In genomic region chr8:108716291-108716811, GRCm38 (mm10) we compare ENCODE assay signal across 10 mouse cellular contexts.
A peak's percentile ranks its signal among the peaks of the same experiment; 100 is the strongest.
DNase-seq lines count a peak whose midpoint lies in the region; ATAC-seq and TF ChIP-seq lines count a peak whose summit lies in the region.
"Had no signal": no experiment of that assay in that cellular context is flagged by ENCODE, and none has a peak within 500 bp of the region (broad histone marks: within the 10 kb centered on the region; RNA-seq: fewer than 3 reads in every experiment).

No protein-coding gene starts in this region.

- no peak for TF ChIP-seq CTCF in forebrain, postnatal 0 days (IDR thresholded peaks at IDR 0.05; ENCODE audit: low read depth)

- no peaks in the 10 kb centered on the region for H3K27me3 ChIP-seq in heart, embryonic 12.5 days (replicated peaks)
- peaks cover 7% of the 10 kb centered on the region; the same call in 1 of the 2 replicates for H3K27me3 ChIP-seq in forebrain, postnatal 0 days (ENCODE audit: insufficient read depth, low read length)
- peaks cover 13% of the 10 kb centered on the region for H3K27me3 ChIP-seq in midbrain, embryonic 10.5 days (ENCODE audit: low read depth, poor library complexity, severe bottlenecking)

- ATAC-seq in heart, embryonic 12.5 days (ENCODE audit: insufficient number of reproducible peaks, low FRiP score) = no peak
- ATAC-seq in forebrain, postnatal 0 days = no peak
- ATAC-seq in granulocyte monocyte progenitor cell, adult 5-6 weeks (replicated peaks; ENCODE audit: poor library complexity, severe bottlenecking) = no peak

- H3K4me2 ChIP-seq in heart, embryonic 12.5 days = peak overlapping the region; percentile 41
- H3K4me2 ChIP-seq in forebrain, postnatal 0 days (ENCODE audit: low read depth) = peak overlapping the region; percentile 94

- H3K9me3 ChIP-seq in heart, embryonic 12.5 days (replicated peaks) = no peaks in the 10 kb centered on the region
- no peaks in the 10 kb centered on the region for H3K9me3 ChIP-seq in forebrain, postnatal 0 days (ENCODE audit: low read length)
- no peaks in the 10 kb centered on the region for H3K9me3 ChIP-seq in midbrain, embryonic 10.5 days (replicated peaks)

- H3K36me3 ChIP-seq in heart, embryonic 12.5 days = no peaks in the 10 kb centered on the region
- H3K36me3 ChIP-seq in forebrain, postnatal 0 days (ENCODE audit: insufficient read depth) = no peaks in the 10 kb centered on the region
- H3K36me3 ChIP-seq in midbrain, embryonic 10.5 days = no peaks in the 10 kb centered on the region

- peak overlapping the region; percentile 5 for H3K27ac ChIP-seq in heart, embryonic 12.5 days (ENCODE audit: poor library complexity, severe bottlenecking)
- H3K27ac ChIP-seq in forebrain, postnatal 0 days (ENCODE audit: low read depth, low read length) = no peak overlapping the region
- 0 out of 2 replicates have a peak overlapping the region, but pooled peaks have one; percentile 55 for H3K27ac ChIP-seq in midbrain, embryonic 10.5 days (replicated peaks)

- 32% methylated on average over 7 of the region's 7 CpGs for WGBS in heart, embryonic 12.5 days
- WGBS in forebrain, postnatal 0 days = 51% methylated on average over 7 of the region's 7 CpGs
- 45% methylated on average over 7 of the region's 7 CpGs for WGBS in midbrain, embryonic 10.5 days

- no peak overlapping the region for H3K9ac ChIP-seq in heart, embryonic 12.5 days
- H3K9ac ChIP-seq in forebrain, postnatal 0 days = no peak overlapping the region

- no peak for DNase-seq in heart, adult 11 months
- DNase-seq in 416B (ENCODE audit: low read depth) = peak; percentile 63
- no peak for DNase-seq in forebrain, postnatal 0 days
- DNase-seq in midbrain, embryonic 10.5 days (ENCODE audit: low spot score) = no peak
- DNase-seq in layer of hippocampus, postnatal 14 days (ENCODE audit: low spot score in 2 of 2) = no peak
- no peak for DNase-seq in layer of hippocampus, postnatal 10 days (ENCODE audit: low spot score in 2 of 2)
- DNase-seq: cerebellum, adult 2 months; right cerebral cortex, postnatal 14 days had no signal

- peaks cover 84% of the 10 kb centered on the region for H3K4me1 ChIP-seq in heart, embryonic 12.5 days (replicated peaks)
- H3K4me1 ChIP-seq in forebrain, postnatal 0 days (ENCODE audit: insufficient read depth) = no peaks in the 10 kb centered on the region
- peaks cover 100% of the 10 kb centered on the region for H3K4me1 ChIP-seq in midbrain, embryonic 10.5 days

- 0 out of 2 replicates have a peak overlapping the region, but pooled peaks have one; percentile 4 for H3K4me3 ChIP-seq in heart, embryonic 12.5 days
- no peak overlapping the region for H3K4me3 ChIP-seq in forebrain, postnatal 0 days (ENCODE audit: low read depth, low read length)
- peak overlapping the region; percentile 89 for H3K4me3 ChIP-seq in midbrain, embryonic 10.5 days
